Comparison of ENCODE assay signal across 14 mouse cellular contexts in the genomic region with DNA sequence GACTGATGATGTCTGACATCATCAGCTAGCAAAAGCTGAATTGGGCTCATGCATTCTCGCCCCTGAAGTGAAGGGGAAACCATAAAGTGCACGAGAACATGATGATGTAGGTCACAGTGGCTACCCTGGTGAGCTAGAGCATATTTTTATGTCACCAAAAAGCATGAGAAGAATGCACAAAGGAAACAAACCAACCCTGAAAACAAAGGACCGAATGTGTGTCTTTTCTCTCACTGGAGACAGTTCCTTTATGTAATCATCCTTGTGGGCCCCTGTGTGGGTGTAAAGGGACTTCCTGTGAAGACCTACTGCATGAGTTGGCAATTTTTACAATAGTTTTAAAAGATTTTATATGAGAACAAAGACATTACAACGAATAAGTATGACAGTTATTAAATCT.
A peak's percentile ranks its signal among the peaks of the same experiment; 100 is the strongest.
DNase-seq lines count a peak whose midpoint lies in the region; ATAC-seq and TF ChIP-seq lines count a peak whose summit lies in the region.
"Had no signal": no experiment of that assay in that cellular context is flagged by ENCODE, and none has a peak within 500 bp of the region (broad histone marks: within the 10 kb centered on the region; RNA-seq: fewer than 3 reads in every experiment).

No protein-coding gene starts in this region.

- H3K9me3 ChIP-seq in lung, postnatal 0 days (ENCODE audit: low read length): no peaks in the 10 kb centered on the region
- no peaks in the 10 kb centered on the region for H3K9me3 ChIP-seq in hindbrain, postnatal 0 days (ENCODE audit: low read length)
- H3K9me3 ChIP-seq: embryonic facial prominence, embryonic 13.5 days; hindbrain, embryonic 13.5 days had no signal

- no peak for ATAC-seq in lung, postnatal 0 days
- ATAC-seq in Patski: peak; percentile 74
- ATAC-seq in megakaryocyte, adult 5-6 weeks (ENCODE audit: poor library complexity, severe bottlenecking): peak; percentile 32; the same call in 1 of the 2 replicates
- no peak for ATAC-seq in hindbrain, postnatal 0 days
- ATAC-seq: forebrain, embryonic 14.5 days had no signal

- in situ Hi-C loops in Patski (cut with MboI; ENCODE audit: low pct_unique_long_range_greater_than_20kb): no loop called here

- H3K36me3 ChIP-seq in lung, postnatal 0 days (ENCODE audit: insufficient read depth, low read length): no peaks in the 10 kb centered on the region
- H3K36me3 ChIP-seq in hindbrain, postnatal 0 days (ENCODE audit: insufficient read depth, low read length): no peaks in the 10 kb centered on the region
- H3K36me3 ChIP-seq: embryonic facial prominence, embryonic 13.5 days; hindbrain, embryonic 13.5 days had no signal

- no peak overlapping the region for H3K4me3 ChIP-seq in lung, postnatal 0 days (ENCODE audit: low read depth, low read length)
- H3K4me3 ChIP-seq in hindbrain, postnatal 0 days (ENCODE audit: low read length): no peak overlapping the region
- H3K4me3 ChIP-seq: embryonic facial prominence, embryonic 13.5 days; hindbrain, embryonic 13.5 days had no signal

- CTCF ChIA-PET in Patski (lab: Charles Lee): interaction anchor here (0.8 to 3.7 kb wide), 5 partner anchors 8 to 289 kb away, joined by 3 to 20 read pairs (median 3); no protein-coding TSS in a partner anchor

- no peak overlapping the region for H3K4me2 ChIP-seq in lung, postnatal 0 days (replicated peaks; ENCODE audit: low read depth, low read length)
- H3K4me2 ChIP-seq in hindbrain, postnatal 0 days (ENCODE audit: low read depth, low read length): no peak overlapping the region
- H3K4me2 ChIP-seq: embryonic facial prominence, embryonic 13.5 days; hindbrain, embryonic 13.5 days had no signal

- POLR2A ChIA-PET in Patski (lab: Charles Lee): no interaction called here

- no peak overlapping the region for H3K9ac ChIP-seq in lung, postnatal 0 days (replicated peaks; ENCODE audit: low read depth)
- H3K9ac ChIP-seq in hindbrain, postnatal 0 days (replicated peaks; ENCODE audit: low read length): no peak overlapping the region
- H3K9ac ChIP-seq: embryonic facial prominence, embryonic 13.5 days; hindbrain, embryonic 13.5 days had no signal

- TF ChIP-seq CTCF in lung, postnatal 0 days (IDR thresholded peaks at IDR 0.05): no peak
- TF ChIP-seq CTCF in Patski (IDR thresholded peaks at IDR 0.05): no peak
- TF ChIP-seq CTCF in hindbrain, postnatal 0 days (IDR thresholded peaks at IDR 0.05; ENCODE audit: low read depth): no peak

- H3K27me3 ChIP-seq in lung, postnatal 0 days (replicated peaks; ENCODE audit: insufficient read depth, low read length): no peaks in the 10 kb centered on the region
- no peaks in the 10 kb centered on the region for H3K27me3 ChIP-seq in Patski
- H3K27me3 ChIP-seq in hindbrain, postnatal 0 days (ENCODE audit: insufficient read depth, low read length): no peaks in the 10 kb centered on the region
- H3K27me3 ChIP-seq: embryonic facial prominence, embryonic 13.5 days; hindbrain, embryonic 13.5 days had no signal

- no peak overlapping the region for H3K27ac ChIP-seq in lung, postnatal 0 days (ENCODE audit: low read length)
- no peak overlapping the region for H3K27ac ChIP-seq in hindbrain, postnatal 0 days
- H3K27ac ChIP-seq: embryonic facial prominence, embryonic 13.5 days; hindbrain, embryonic 13.5 days had no signal

- H3K4me1 ChIP-seq in lung, postnatal 0 days (ENCODE audit: insufficient read depth, low read depth, low read length): no peaks in the 10 kb centered on the region
- no peaks in the 10 kb centered on the region for H3K4me1 ChIP-seq in hindbrain, postnatal 0 days (ENCODE audit: insufficient read depth, low read length)
- H3K4me1 ChIP-seq: embryonic facial prominence, embryonic 13.5 days; hindbrain, embryonic 13.5 days had no signal

- no peak for TF ChIP-seq EP300 in lung, postnatal 0 days (IDR thresholded peaks at IDR 0.05)

- DNase-seq in lung, postnatal 25 days (ENCODE audit: low spot score): peak; percentile 16
- DNase-seq in lung, postnatal 0 days (ENCODE audit: low spot score): no peak
- peak; percentile 41 for DNase-seq in Patski (ENCODE audit: low read depth, low spot score)
- DNase-seq in thymus, postnatal 25 days: peak; percentile 59
- DNase-seq in hindbrain, postnatal 0 days (ENCODE audit: low spot score): no peak
- no peak for DNase-seq in urinary bladder, postnatal 25 days (ENCODE audit: low spot score)
- DNase-seq in adrenal gland, postnatal 4 days (ENCODE audit: low spot score in 2 of 2): no peak
- DNase-seq: adrenal gland, adult 2 months; cerebellum, adult 9-10 months; lung, postnatal 10 days had no signal

- WGBS in lung, postnatal 0 days: 38% methylated on average over 4 of the region's 4 CpGs
- 42% methylated on average over 4 of the region's 4 CpGs for WGBS in hindbrain, postnatal 0 days

Comparison
In these comparisons a context has a peak if more than half of its experiments do, and no peak if none do; other contexts are left out.
1. DNase-seq: peak in lung, postnatal 25 days (single experiment), Patski (single experiment) and thymus, postnatal 25 days (single experiment); none in lung, postnatal 0 days (single experiment), hindbrain, postnatal 0 days (single experiment), urinary bladder, postnatal 25 days (single experiment) and adrenal gland, postnatal 4 days (0 of 2).
2. ATAC-seq: peak in Patski (single experiment) and megakaryocyte, adult 5-6 weeks (single experiment); none in lung, postnatal 0 days (single experiment) and hindbrain, postnatal 0 days (single experiment).